Mouse (Mus musculus): ENCODE data around the gene Rhobtb1.

The Rhobtb1 gene

DNA sequence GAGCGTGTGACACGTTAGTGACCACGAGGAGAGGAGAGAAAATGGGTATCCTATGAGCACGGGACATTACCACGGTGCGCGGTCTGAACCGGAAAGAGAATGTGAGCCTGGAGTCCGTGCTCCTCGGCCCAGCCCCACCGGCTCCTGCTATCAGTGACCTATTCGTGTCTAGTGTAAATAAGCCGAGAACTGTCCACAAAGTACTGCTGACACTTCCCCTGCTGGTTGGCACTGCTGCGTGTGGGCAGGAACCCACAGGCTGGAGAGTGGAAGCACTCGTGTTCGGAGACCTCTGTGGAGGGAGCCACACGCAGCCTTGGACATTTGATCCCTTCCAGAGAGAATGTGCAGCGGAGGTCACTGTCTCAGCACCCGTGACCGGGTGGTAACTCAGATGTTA lies at the start of gene Rhobtb1:
Rhobtb1 (plus strand) TSS at position 390 of the 400 bp plus-strand sequence.
- DNase-seq (ENCODE audit: low read depth) = no peak

DNA sequence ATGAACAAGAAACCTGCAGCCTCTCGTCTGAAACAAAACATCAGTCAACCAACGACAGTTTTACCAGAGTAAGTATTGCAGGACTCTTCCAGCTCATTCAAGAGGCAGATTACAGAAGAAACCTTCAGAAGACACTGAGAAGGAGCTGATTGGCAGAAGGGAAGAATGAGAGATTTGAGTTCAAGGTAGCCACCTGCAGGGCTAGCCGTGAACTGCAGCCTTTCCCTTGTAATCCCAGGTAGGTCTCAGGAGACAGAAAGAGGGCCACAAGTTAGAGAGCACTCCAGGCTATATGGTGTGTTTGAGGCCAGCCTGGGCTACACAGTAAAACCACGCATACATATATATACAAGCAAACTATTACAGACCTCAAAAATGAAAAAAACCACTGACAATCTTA lies 49.2 kb upstream of the Rhobtb1 start:
- DNase-seq (ENCODE audit: low read depth) = peak; percentile 57

GRCm38 (mm10) chr10:69104143-69104882 lies 46.9 kb upstream of the Rhobtb1 start:
- DNase-seq (ENCODE audit: low read depth) = no peak

GRCm38 (mm10) chr10:69104883-69105225 lies 46.4 kb upstream of the Rhobtb1 start:
- DNase-seq (ENCODE audit: low read depth) = no peak

DNA sequence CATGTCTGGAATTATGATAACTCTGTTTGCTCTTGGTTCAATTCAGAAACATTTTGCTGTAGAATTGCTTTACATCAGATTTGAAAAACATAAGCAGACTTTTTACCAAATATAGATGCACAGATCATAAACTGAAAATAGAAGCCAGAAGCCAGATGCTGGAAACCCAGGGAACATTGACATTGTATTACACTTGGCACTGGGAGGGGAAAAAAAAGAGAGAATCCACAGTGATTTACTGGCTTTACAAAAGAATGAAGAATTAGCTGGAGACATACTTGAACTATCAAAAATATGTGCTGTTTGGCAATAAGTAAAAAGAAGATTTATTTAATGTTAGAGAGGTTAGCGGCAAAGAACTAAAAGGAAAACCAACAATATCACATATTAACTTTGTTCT lies 44.4 kb upstream of the Rhobtb1 start:
- DNase-seq (ENCODE audit: low read depth) = no peak

GRCm38 (mm10) chr10:69107253-69107652 lies 44.0 kb upstream of the Rhobtb1 start:
- no peak for DNase-seq (ENCODE audit: low read depth)

DNA sequence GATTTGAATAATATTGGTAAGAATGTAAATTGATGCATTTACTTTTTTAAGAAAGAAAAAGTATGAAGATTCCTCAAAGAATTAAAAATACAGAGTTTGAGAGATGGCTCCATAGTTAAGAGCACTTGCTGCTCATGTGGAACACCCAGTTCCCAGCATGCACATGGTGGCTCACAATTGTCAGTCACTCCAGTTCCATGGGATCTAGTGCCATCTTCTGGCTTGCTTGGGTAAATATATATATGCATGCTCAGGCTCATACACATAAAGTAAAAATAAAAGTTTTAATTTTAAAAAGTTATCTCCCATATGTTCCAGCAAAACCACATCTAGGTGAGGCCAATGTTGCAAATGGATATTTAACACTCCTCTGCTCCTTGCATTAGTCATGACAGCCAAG lies 36.9 kb upstream of the Rhobtb1 start:
- DNase-seq (ENCODE audit: low read depth) = peak; percentile 36

DNA sequence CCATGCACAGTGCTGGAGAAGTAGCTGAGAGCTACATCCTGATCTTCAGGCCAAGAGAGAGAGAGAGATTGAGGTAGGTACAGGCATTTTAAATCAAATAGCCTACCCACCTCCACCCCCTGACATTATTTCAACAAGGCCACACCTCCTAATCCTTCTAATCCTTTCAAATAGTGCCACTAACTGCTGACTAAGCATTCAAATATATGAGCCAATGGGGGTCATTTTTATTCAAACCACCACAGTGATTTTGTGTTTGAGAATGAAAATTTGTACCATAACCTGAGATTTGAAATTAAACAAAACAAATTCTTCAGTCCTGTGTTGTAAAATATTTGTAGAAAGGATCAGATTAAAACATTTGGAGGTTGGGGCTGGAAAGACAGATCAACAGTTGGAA lies 33.2 kb upstream of the Rhobtb1 start:
- DNase-seq (ENCODE audit: low read depth) = no peak

- no peak for DNase-seq (ENCODE audit: low read depth)
Measured at GRCm38 (mm10) chr10:69118893-69119292, 32.3 kb upstream of the Rhobtb1 start.

- peak; percentile 13 for DNase-seq (ENCODE audit: low read depth)
Measured at GRCm38 (mm10) chr10:69119456-69119855, 31.8 kb upstream of the Rhobtb1 start.

GRCm38 (mm10) chr10:69126546-69126945 lies 24.7 kb upstream of the Rhobtb1 start:
- no peak for DNase-seq (ENCODE audit: low read depth)

DNA sequence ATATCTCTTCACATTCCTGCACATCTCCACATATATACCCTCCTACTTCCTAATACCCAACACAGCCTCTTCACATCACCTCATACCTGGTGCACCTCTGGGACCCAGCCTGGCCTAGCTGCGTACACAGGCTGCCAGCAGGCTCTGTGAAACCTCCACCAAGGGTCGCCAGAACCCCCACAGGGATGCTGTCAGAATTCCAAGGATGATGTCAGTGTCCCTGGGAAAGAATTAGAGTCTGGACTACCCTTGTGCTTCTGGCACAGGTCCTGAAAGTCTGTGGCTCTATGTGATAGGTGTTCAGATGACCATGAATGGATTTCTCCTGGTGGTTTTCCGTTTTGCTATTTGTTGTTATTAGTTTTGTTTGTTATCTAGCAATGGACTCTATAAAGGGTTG lies 22.7 kb upstream of the Rhobtb1 start:
- DNase-seq (ENCODE audit: low read depth) = no peak

- DNase-seq (ENCODE audit: low read depth) = no peak
Measured at GRCm38 (mm10) chr10:69130613-69131012, 20.6 kb upstream of the Rhobtb1 start.

GRCm38 (mm10) chr10:69134356-69134755 lies 16.9 kb upstream of the Rhobtb1 start:
- DNase-seq (ENCODE audit: low read depth) = peak; percentile 8

GRCm38 (mm10) chr10:69136241-69136828 lies 14.9 kb upstream of the Rhobtb1 start:
- DNase-seq (ENCODE audit: low read depth) = no peak

DNA sequence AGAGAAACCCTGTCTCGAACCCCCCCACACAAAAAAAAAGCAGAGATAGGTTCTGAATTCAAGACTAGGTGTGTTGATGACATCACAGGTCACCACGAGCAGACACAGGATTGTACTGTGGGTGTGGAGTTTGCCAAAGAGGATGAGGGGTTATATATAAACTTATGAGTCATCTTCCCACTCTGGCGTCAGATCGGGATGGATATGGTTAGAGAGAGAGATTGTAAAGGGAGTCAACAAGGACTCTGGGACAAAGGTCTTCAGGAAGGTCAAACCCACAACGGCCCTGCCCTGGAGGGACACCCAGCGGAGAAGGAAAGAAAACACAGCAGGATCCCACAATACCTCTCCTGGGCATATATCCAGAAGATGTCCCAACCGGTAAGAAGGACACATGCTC lies 2.0 kb upstream of the Rhobtb1 start:
- no peak for DNase-seq (ENCODE audit: low read depth)

- no peak for DNase-seq (ENCODE audit: low read depth)
Measured at GRCm38 (mm10) chr10:69152971-69153370, 1.7 kb downstream of the Rhobtb1 start.

- DNase-seq (ENCODE audit: low read depth) = no peak
Measured at GRCm38 (mm10) chr10:69155428-69156175, 4.4 kb downstream of the Rhobtb1 start.

GRCm38 (mm10) chr10:69156462-69156861 lies 5.2 kb downstream of the Rhobtb1 start:
- no peak for DNase-seq (ENCODE audit: low read depth)

DNA sequence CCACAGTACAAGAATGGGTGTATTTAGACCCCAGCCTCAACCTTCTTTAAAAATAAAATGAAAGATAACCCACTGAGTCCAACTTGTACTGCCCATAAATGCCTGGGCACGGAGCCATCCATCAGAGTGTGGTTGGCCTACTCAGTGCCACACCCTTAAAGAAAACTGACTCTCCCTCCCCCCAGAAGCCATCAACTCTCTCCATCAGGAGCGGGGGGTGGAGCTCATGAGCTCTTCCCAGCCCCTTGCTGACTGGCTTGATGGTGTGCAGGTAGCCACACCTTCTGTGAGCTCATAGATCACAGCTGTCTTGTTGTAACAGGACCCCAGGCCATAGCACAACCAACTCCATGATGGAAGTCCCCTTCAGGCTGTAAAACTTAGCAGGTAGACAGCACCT lies 6.2 kb downstream of the Rhobtb1 start:
- DNase-seq (ENCODE audit: low read depth) = peak; percentile 26

DNA sequence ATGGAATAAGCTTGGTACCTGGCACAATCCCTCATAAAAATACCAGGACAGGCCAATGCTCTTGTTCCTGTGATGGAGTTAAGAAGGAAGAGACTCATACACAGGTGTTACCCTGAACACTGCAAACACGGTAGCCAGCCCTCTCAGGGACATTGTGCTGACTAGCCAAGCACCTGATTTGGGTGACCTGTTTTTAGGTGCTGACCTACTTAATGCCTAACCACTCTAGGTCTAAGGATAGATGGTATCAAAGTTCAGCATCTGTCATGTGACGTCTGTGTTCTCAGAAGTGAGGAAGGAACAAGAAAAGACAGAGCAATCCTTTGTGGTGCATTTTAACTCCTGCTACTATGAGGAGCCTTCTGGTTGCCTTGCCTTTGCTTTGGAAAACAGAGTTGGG lies 9.6 kb downstream of the Rhobtb1 start:
- no peak for DNase-seq (ENCODE audit: low read depth)

GRCm38 (mm10) chr10:69161503-69161902 lies 10.3 kb downstream of the Rhobtb1 start:
- no peak for DNase-seq (ENCODE audit: low read depth)

DNA sequence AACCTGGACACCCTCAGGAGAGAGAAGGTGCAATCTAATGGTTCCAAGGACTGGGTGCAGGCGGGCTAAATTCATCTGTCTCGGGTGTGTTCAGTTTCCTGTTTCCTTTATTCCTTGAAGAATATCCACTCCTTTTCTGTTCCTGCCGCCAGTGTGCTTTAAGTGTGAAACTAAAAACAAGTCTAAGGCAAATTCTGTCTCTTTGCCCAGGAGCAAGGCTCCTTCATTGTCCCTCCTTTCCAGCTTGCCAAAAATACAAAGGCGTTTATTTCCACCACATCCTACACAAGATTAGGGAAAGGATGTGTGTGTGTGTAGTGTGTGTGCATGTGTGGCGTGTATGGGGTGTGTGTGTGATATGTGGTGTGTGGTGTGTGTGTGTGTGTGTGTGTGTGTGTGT lies 11.3 kb downstream of the Rhobtb1 start:
- DNase-seq (ENCODE audit: low read depth) = no peak
